Mouse (Mus musculus) brain, embryonic 14.5 days (tissue): ENCODE results near the gene Rbfox2. TPM values are rescaled to one million over a fixed set of nuclear protein-coding genes. Genes with fewer than 3 reads are reported as not detected.

Experiments
- DNase-seq: peaks from one replicate; pipeline ENCODE4 v3.0.0-alpha.2; 2011; ENCODE audit warnings: low read depth
- CTCF ChIP-seq: fragments of 200-500 bp; IDR thresholded peaks from 2 replicates; pipeline ENCODE4 v1.5.1; 2012; ENCODE audit warnings: inconsistent platforms, mild to moderate bottlenecking, moderate library complexity, borderline replicate concordance; ENCODE audit not compliant: insufficient read depth, insufficient read length; ENCODE audit errors: extremely low read depth
- POLR2A ChIP-seq: fragments of 200-500 bp; IDR thresholded peaks from 2 replicates; pipeline ENCODE4 v1.6.1; 2012; ENCODE audit warnings: mild to moderate bottlenecking, inconsistent platforms, borderline replicate concordance; ENCODE audit not compliant: poor library complexity, insufficient read depth, insufficient read length, severe bottlenecking; ENCODE audit errors: extremely low read depth
- polyA plus RNA-seq: library from polyadenylated mRNA; depleted of rRNA; stranded (reverse); fragments of >200 nt; gene quantifications from 2 replicates; pipeline ENCODE4 v1.2.3, GENCODE M21; 2012; rRNA removed

Gene Rbfox2
- polyA plus RNA-seq, 1 experiment: 367 TPM

DNA sequence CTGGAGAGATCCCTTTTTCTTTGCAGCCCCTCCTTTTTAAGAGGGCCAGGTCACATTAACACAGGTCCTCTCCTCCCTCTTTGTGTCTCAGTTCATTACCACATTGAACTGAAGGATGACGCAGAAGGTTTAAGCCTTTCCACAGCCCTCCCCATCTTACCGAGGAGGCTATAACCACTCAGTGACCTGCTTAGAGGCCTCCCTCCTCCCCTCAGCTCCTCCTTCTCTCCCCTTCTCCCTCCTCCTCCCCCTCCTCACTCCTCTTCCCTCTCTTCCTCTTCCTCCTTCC is 269.9 kb downstream of the Rbfox2 start:
- DNase-seq: no peak
- TF ChIP-seq CTCF (no peak), POLR2A (no peak)

- peak; percentile 13 for DNase-seq
- no peak for TF ChIP-seq POLR2A
- no peak for TF ChIP-seq CTCF
Measured at GRCm38 (mm10) chr15:77036320-77036988, 270.4 kb downstream of the Rbfox2 start.

DNA sequence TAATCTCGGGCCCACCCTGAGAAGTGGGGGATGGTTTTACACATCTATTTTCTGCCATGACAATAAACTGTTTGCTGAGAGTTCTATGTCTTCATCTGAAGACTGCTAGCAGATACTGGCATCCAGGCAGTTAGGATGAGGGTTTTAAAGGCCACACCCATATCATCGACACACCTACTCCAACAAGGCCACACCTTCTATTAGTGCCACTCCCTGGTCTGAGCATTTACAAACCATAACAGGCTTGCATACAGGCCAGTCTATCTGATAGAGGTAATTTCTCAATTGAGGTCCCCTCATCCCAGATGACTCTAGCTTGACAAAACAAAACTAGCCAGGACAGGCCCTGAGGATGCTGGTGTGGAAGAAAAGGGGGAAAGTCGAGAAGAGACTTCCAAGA is 271.2 kb downstream of the Rbfox2 start:
- no peak for DNase-seq
- no peak for TF ChIP-seq CTCF
- no peak for TF ChIP-seq POLR2A

- no peak for TF ChIP-seq CTCF
- no peak for TF ChIP-seq POLR2A
- DNase-seq: no peak
Measured at GRCm38 (mm10) chr15:77034526-77034925, 272.3 kb downstream of the Rbfox2 start.

GRCm38 (mm10) chr15:77031271-77031670 is 275.5 kb downstream of the Rbfox2 start:
- DNase-seq: no peak
- no peak for TF ChIP-seq POLR2A
- TF ChIP-seq CTCF: no peak

DNA sequence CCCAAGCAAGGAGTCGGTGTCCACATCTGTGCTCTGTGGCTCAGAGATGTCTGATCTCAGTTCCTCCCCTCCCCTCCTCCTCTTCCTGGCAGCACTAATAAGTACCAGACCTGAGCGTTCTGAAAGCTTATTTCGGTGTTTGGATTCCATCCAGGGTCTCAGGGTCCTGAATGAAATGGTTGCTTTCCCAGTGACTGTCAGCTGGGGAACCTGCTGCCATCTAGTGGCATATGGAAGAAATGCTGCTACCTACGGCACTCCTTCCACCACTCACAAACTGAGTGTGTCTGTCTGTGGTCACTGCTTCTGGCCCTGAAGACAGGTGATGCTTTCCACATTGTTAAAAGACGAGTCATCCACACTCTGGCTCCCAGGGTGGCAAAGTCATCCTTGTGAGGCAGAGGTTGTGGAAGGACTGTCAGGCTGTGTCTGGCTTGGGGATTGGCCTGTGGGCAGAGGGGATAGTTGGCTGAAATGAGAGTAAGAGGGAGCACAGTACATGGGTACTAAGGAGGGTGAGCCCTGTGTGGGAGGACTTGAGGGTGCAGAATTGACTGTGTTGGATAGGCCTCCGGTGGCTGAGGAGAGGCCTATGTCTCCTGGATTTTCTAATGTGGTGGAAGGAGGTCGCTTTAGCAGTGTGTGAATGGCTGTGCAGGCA is 277.3 kb downstream of the Rbfox2 start:
- TF ChIP-seq POLR2A (no peak), CTCF (peak; percentile 85; the same call in 1 of the 2 replicates)
- peak; percentile 93 for DNase-seq

Other genes starting within 250 kb of the Rbfox2 start
- not detected in 2 replicates for gene Apol7a, start 92.1 kb upstream of the Rbfox2 start, polyA plus RNA-seq
- gene Apol9a, start 104.1 kb upstream of the Rbfox2 start, polyA plus RNA-seq: 0.23 TPM in 1 of 2 replicates, not detected in the other
- gene Apol7b, start 140.5 kb upstream of the Rbfox2 start, polyA plus RNA-seq: not detected in 2 replicates
- not detected in 2 replicates for gene Apol10a, start 170.0 kb upstream of the Rbfox2 start, polyA plus RNA-seq
- gene Apol11a, start 201.3 kb upstream of the Rbfox2 start, polyA plus RNA-seq: not detected in 2 replicates
- gene Apol7c, start 226.3 kb upstream of the Rbfox2 start, polyA plus RNA-seq: not detected in 2 replicates